Mouse (Mus musculus) 3134 (cell line): Measurements from ENCODE around the gene Slc6a1.

Experiments used
- DNase-seq: peaks from one replicate; pipeline ENCODE4 v3.0.0-alpha.2; 2011; ENCODE audit warnings: low spot score; ENCODE audit not compliant: insufficient read length; ENCODE audit errors: extremely low read depth

The Slc6a1 gene

GRCm38 (mm10) chr6:114282469-114283277, at the start of gene Slc6a1:
Gene Slc6a1 (plus strand): TSS chr6:114282635.
- DNase-seq: no peak

- no peak for DNase-seq
Measured at GRCm38 (mm10) chr6:114238892-114239644, 43.4 kb upstream of the Slc6a1 start.

GRCm38 (mm10) chr6:114245665-114246064, 36.8 kb upstream of the Slc6a1 start:
- no peak for DNase-seq

- peak; percentile 28 for DNase-seq
Measured at GRCm38 (mm10) chr6:114250311-114250710, 32.1 kb upstream of the Slc6a1 start.

GRCm38 (mm10) chr6:114254927-114255326, 27.5 kb upstream of the Slc6a1 start:
- DNase-seq: no peak

GRCm38 (mm10) chr6:114257762-114258361, 24.6 kb upstream of the Slc6a1 start:
- DNase-seq: no peak

- no peak for DNase-seq
Measured at GRCm38 (mm10) chr6:114258661-114259193, 23.7 kb upstream of the Slc6a1 start.

GRCm38 (mm10) chr6:114261609-114262008, 20.8 kb upstream of the Slc6a1 start:
- DNase-seq: no peak

GRCm38 (mm10) chr6:114264010-114264409, 18.4 kb upstream of the Slc6a1 start:
- DNase-seq: no peak

- DNase-seq: no peak
Measured at GRCm38 (mm10) chr6:114264426-114264825, 18.0 kb upstream of the Slc6a1 start.

GRCm38 (mm10) chr6:114266273-114266672, 16.2 kb upstream of the Slc6a1 start:
- DNase-seq: no peak

GRCm38 (mm10) chr6:114267979-114268378, 14.5 kb upstream of the Slc6a1 start:
- no peak for DNase-seq

- DNase-seq: no peak
Measured at GRCm38 (mm10) chr6:114269589-114269988, 12.8 kb upstream of the Slc6a1 start.

- DNase-seq: no peak
Measured at GRCm38 (mm10) chr6:114270799-114271198, 11.6 kb upstream of the Slc6a1 start.

GRCm38 (mm10) chr6:114272279-114272678, 10.2 kb upstream of the Slc6a1 start:
- no peak for DNase-seq

GRCm38 (mm10) chr6:114273997-114274728, 8.3 kb upstream of the Slc6a1 start:
- DNase-seq: no peak

- no peak for DNase-seq
Measured at GRCm38 (mm10) chr6:114275800-114276199, 6.6 kb upstream of the Slc6a1 start.

- DNase-seq: no peak
Measured at GRCm38 (mm10) chr6:114283278-114283770, 889 bp downstream of the Slc6a1 start.

GRCm38 (mm10) chr6:114283927-114284703, 1.7 kb downstream of the Slc6a1 start:
- DNase-seq: no peak

- DNase-seq: no peak
Measured at GRCm38 (mm10) chr6:114285424-114285823, 3.0 kb downstream of the Slc6a1 start.
